Mouse (Mus musculus) stomach, embryonic 16.5 days (tissue): ENCODE results near the gene Arhgap44. TPM values are rescaled to one million over a fixed set of nuclear protein-coding genes. Genes with fewer than 3 reads are reported as not detected.

Experiments used
- ATAC-seq: fragments of 200-750 bp; cut with Nextera tagmentation; 2 replicates; pipeline ENCODE4 v1.8.0; 2017; ENCODE audit warnings: moderate number of reproducible peaks, moderate TSS enrichment; ENCODE audit not compliant: insufficient read depth, low FRiP score
- H3K27ac ChIP-seq: fragments of 300-500 bp; sonication (generic); 2 replicates; pipeline ENCODE4 v1.5.1; 2014; ENCODE audit warnings: low read length
- H3K27me3 ChIP-seq: fragments of 300-500 bp; sonication (generic); 2 replicates; pipeline ENCODE4 v1.6.1; 2014; ENCODE audit warnings: low read length, control low read depth, mixed read lengths; ENCODE audit not compliant: control insufficient read depth, insufficient read depth
- H3K36me3 ChIP-seq: fragments of 300-500 bp; sonication (generic); 2 replicates; pipeline ENCODE4 v1.6.1; 2014; ENCODE audit warnings: low read length; ENCODE audit not compliant: control insufficient read depth, insufficient read depth
- H3K4me1 ChIP-seq: fragments of 300-500 bp; sonication (generic); 2 replicates; pipeline ENCODE4 v1.6.1; 2014; ENCODE audit warnings: low read length, control low read depth, mixed read lengths; ENCODE audit not compliant: control insufficient read depth, insufficient read depth
- H3K4me2 ChIP-seq: fragments of 300-500 bp; sonication (generic); 2 replicates; pipeline ENCODE4 v1.6.1; 2014; ENCODE audit warnings: low read depth, low read length, mixed read lengths
- H3K4me3 ChIP-seq: fragments of 300-500 bp; sonication (generic); replicated peaks from 2 replicates; pipeline ENCODE4 v1.5.1; 2014; ENCODE audit warnings: mild to moderate bottlenecking, low read length
- H3K9ac ChIP-seq: fragments of 300-500 bp; sonication (generic); 2 replicates; pipeline ENCODE4 v1.6.1; 2014; ENCODE audit warnings: low read length
- H3K9me3 ChIP-seq: fragments of 300-500 bp; sonication (generic); replicated peaks from 2 replicates; pipeline ENCODE4 v1.6.1; 2016; ENCODE audit warnings: low read length, control low read depth; ENCODE audit not compliant: control insufficient read depth
- WGBS: fragments of 180-500 bp; shearing (Covaris S2); extraction: QIAGEN DNeasy Blood & Tissue Kit; methylation state at CpG from one replicate; pipeline ENCODE4 v1.1.7; 2014; 5-methylcytosine and 5-hydroxymethylcytosine counted together
- polyA plus RNA-seq: library from polyadenylated mRNA; unstranded; fragments of >200 nt; fragmentation: Nextera tagmentation; extraction: Ambion mirVana; gene quantifications from 2 replicates; pipeline ENCODE4 v1.2.1, GENCODE M21; 2015

The Arhgap44 gene
- polyA plus RNA-seq, 1 experiment from 2014 or later: 5.9 TPM

GRCm38 (mm10) chr11:65124913-65125418, 37.8 kb downstream of the Arhgap44 start:
- Histone ChIP-seq H3K4me3 (no peak overlapping the region), H3K27ac (peak overlapping the region; percentile 8; the same call in 1 of the 2 replicates), H3K4me2 (no peak overlapping the region), H3K27me3 (no peaks in the 10 kb centered on the region), H3K9ac (no peak overlapping the region), H3K9me3 (no peaks in the 10 kb centered on the region), H3K4me1 (peaks cover 6% of the 10 kb centered on the region; the same call in 1 of the 2 replicates), H3K36me3 (no peaks in the 10 kb centered on the region)
- 53% methylated on average over 8 of the region's 8 CpGs for WGBS
- ATAC-seq: peak; percentile 80; the same call in 1 of the 2 replicates

- Histone ChIP-seq H3K36me3 (no peaks in the 10 kb centered on the region), H3K4me3 (no peak overlapping the region), H3K4me1 (0 out of 2 replicates have a peak, but pooled peaks cover under 1% of the 10 kb centered on the region), H3K9me3 (no peaks in the 10 kb centered on the region), H3K27me3 (no peaks in the 10 kb centered on the region), H3K4me2 (no peak overlapping the region), H3K27ac (no peak overlapping the region), H3K9ac (no peak overlapping the region)
- WGBS: 88% methylated on average over 4 of the region's 4 CpGs
- ATAC-seq: no peak
Observed at GRCm38 (mm10) chr11:65120276-65120675, 42.5 kb downstream of the Arhgap44 start.

- 69% methylated on average over 6 of the region's 6 CpGs for WGBS
- no peaks in the 10 kb centered on the region for H3K27me3 ChIP-seq
- H3K36me3 ChIP-seq: no peaks in the 10 kb centered on the region
Observed at GRCm38 (mm10) chr11:65115811-65116210, 47.0 kb downstream of the Arhgap44 start.

GRCm38 (mm10) chr11:65112086-65112485, 50.7 kb downstream of the Arhgap44 start:
- Histone ChIP-seq H3K27me3 (no peaks in the 10 kb centered on the region), H3K4me2 (no peak overlapping the region), H3K27ac (no peak overlapping the region), H3K4me1 (peaks cover 13% of the 10 kb centered on the region), H3K4me3 (no peak overlapping the region), H3K36me3 (no peaks in the 10 kb centered on the region), H3K9ac (no peak overlapping the region), H3K9me3 (no peaks in the 10 kb centered on the region)
- ATAC-seq: no peak
- 37% methylated on average over 4 of the region's 4 CpGs for WGBS

More at GRCm38 (mm10) chr11:65115811-65116210, 47.0 kb downstream of the Arhgap44 start:
- Histone ChIP-seq H3K9ac (no peak overlapping the region), H3K9me3 (no peaks in the 10 kb centered on the region), H3K4me2 (no peak overlapping the region), H3K27ac (no peak overlapping the region), H3K4me1 (peaks cover 13% of the 10 kb centered on the region), H3K4me3 (no peak overlapping the region)
- ATAC-seq: no peak

- no peak for ATAC-seq
- peak overlapping the region; percentile 14; the same call in 1 of the 2 replicates for H3K4me2 ChIP-seq
- H3K27me3 ChIP-seq: no peaks in the 10 kb centered on the region
- H3K4me3 ChIP-seq: no peak overlapping the region
- H3K27ac ChIP-seq: no peak overlapping the region
- 40% methylated on average over 5 of the region's 5 CpGs for WGBS
- H3K4me1 ChIP-seq: peaks cover 13% of the 10 kb centered on the region
- no peaks in the 10 kb centered on the region for H3K9me3 ChIP-seq
- H3K36me3 ChIP-seq: no peaks in the 10 kb centered on the region
- H3K9ac ChIP-seq: no peak overlapping the region
Observed at GRCm38 (mm10) chr11:65111651-65112050, 51.1 kb downstream of the Arhgap44 start.

- WGBS: 82% methylated on average over 10 of the region's 10 CpGs
- no peak for ATAC-seq
Observed at GRCm38 (mm10) chr11:65110058-65110457, 52.7 kb downstream of the Arhgap44 start.

GRCm38 (mm10) chr11:65107734-65108171, 55.0 kb downstream of the Arhgap44 start:
- ATAC-seq: peak; percentile 40; the same call in 1 of the 2 replicates
- 78% methylated on average over 5 of the region's 5 CpGs for WGBS

More at GRCm38 (mm10) chr11:65110058-65110457, 52.7 kb downstream of the Arhgap44 start:
- H3K4me1 ChIP-seq: peaks cover 13% of the 10 kb centered on the region
- no peak overlapping the region for H3K9ac ChIP-seq
- H3K4me2 ChIP-seq: no peak overlapping the region
- no peaks in the 10 kb centered on the region for H3K27me3 ChIP-seq
- no peak overlapping the region for H3K4me3 ChIP-seq
- H3K36me3 ChIP-seq: no peaks in the 10 kb centered on the region
- H3K27ac ChIP-seq: no peak overlapping the region
- no peaks in the 10 kb centered on the region for H3K9me3 ChIP-seq

GRCm38 (mm10) chr11:65107151-65107550, 55.6 kb downstream of the Arhgap44 start:
- H3K4me1 ChIP-seq: peaks cover 13% of the 10 kb centered on the region
- no peak overlapping the region for H3K4me2 ChIP-seq
- no peaks in the 10 kb centered on the region for H3K36me3 ChIP-seq
- H3K27ac ChIP-seq: no peak overlapping the region
- WGBS: 59% methylated on average over 4 of the region's 4 CpGs
- no peak overlapping the region for H3K4me3 ChIP-seq
- no peak for ATAC-seq
- no peaks in the 10 kb centered on the region for H3K27me3 ChIP-seq
- no peaks in the 10 kb centered on the region for H3K9me3 ChIP-seq
- no peak overlapping the region for H3K9ac ChIP-seq

More at GRCm38 (mm10) chr11:65107734-65108171, 55.0 kb downstream of the Arhgap44 start:
- Histone ChIP-seq H3K9me3 (no peaks in the 10 kb centered on the region), H3K9ac (no peak overlapping the region), H3K27me3 (no peaks in the 10 kb centered on the region), H3K4me3 (no peak overlapping the region), H3K27ac (no peak overlapping the region), H3K36me3 (no peaks in the 10 kb centered on the region), H3K4me2 (no peak overlapping the region), H3K4me1 (peaks cover 13% of the 10 kb centered on the region)

- ATAC-seq: no peak
- H3K36me3 ChIP-seq: no peaks in the 10 kb centered on the region
- no peak overlapping the region for H3K4me3 ChIP-seq
- no peak overlapping the region for H3K27ac ChIP-seq
- no peaks in the 10 kb centered on the region for H3K9me3 ChIP-seq
- H3K9ac ChIP-seq: no peak overlapping the region
- H3K27me3 ChIP-seq: no peaks in the 10 kb centered on the region
- H3K4me2 ChIP-seq: no peak overlapping the region
- WGBS: 88% methylated on average over 3 of the region's 3 CpGs
- no peaks in the 10 kb centered on the region; the same call in 1 of the 2 replicates for H3K4me1 ChIP-seq
Observed at GRCm38 (mm10) chr11:65104076-65104475, 58.7 kb downstream of the Arhgap44 start.
